Mouse (Mus musculus): Measurements from ENCODE around the gene Tfcp2l1. TPM values are rescaled to one million over a fixed set of nuclear protein-coding genes. Genes with fewer than 3 reads are reported as not detected.

Gene Tfcp2l1
- polyA plus RNA-seq, 1 experiment from 2014 or later: 0.14 TPM

- Histone ChIP-seq H3K4me1 (replicated peaks) (0 out of 2 replicates have a peak, but pooled peaks cover 3% of the 10 kb centered on the region), H3K27me3 (ENCODE audit: insufficient read depth, poor library complexity, severe bottlenecking) (no peaks in the 10 kb centered on the region), H3K9me3 (peaks cover 3% of the 10 kb centered on the region; the same call in 1 of the 2 replicates), H3K36me3 (no peaks in the 10 kb centered on the region), H3K27ac (no peak overlapping the region), H3K4me3 (no peak overlapping the region)
- DNase-seq (ENCODE audit: low spot score): no peak
- 84% methylated on average over 2 of the region's 2 CpGs for WGBS
Observed at GRCm38 (mm10) chr1:118719699-118720098, 92.0 kb downstream of the Tfcp2l1 start.

DNA sequence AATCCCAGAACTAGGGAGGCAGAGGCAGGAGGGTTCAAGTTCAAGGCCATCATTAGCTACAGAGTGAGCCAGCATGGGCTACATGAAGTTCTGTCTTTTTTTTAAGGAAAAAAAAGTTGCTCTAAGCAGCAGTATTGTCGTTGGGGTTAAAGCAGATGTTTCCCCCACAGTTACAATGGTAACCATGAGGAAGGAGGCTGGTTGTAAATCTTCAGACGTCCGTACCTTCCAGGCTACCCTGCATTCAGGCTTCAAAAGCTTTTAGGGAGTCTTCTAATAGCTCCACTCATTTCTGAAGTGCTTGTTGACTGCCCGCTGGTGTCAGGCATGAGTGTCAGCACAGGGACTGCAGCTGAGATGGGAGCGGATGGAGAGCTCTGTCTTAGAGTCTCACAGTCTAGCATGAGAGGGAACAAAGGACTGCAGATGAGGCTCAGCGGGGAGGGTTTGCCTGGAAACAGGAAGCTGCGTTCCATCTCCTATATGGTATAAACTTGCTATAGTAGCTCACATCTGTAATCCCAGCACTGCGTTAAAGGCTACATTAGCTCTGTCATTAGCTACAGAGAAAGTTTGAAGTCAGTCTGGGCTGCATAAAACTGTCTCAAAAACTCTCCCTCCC lies 92.8 kb downstream of the Tfcp2l1 start:
- Histone ChIP-seq H3K4me1 (replicated peaks) (0 out of 2 replicates have a peak, but pooled peaks cover 3% of the 10 kb centered on the region), H3K27ac (no peak overlapping the region; the same call in 1 of the 2 replicates), H3K27me3 (ENCODE audit: insufficient read depth, poor library complexity, severe bottlenecking) (no peaks in the 10 kb centered on the region), H3K9me3 (peaks cover 3% of the 10 kb centered on the region; the same call in 1 of the 2 replicates), H3K36me3 (no peaks in the 10 kb centered on the region), H3K4me3 (no peak overlapping the region)
- 60% methylated on average over 8 of the region's 8 CpGs for WGBS
- DNase-seq (ENCODE audit: low spot score): no peak

DNA sequence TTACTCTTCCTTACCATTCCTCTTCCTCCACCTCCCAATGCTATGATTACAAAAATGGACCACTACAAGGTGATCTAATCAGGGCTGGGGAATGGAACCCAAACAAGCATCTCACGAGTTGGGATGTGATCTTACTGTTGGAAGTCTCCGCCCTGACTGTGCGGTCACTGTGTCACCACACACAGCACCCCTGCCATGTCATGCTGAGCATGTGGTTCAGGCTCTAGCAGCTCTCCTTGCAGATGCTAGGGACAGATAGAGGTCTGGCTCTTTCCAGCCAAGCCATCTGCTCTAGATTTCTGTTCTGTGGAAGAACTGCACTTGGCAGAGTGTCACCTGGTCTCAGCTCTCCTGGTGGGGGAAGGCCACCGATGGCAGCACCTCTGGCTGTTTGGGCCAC lies 99.3 kb downstream of the Tfcp2l1 start:
- DNase-seq (ENCODE audit: low spot score): no peak
- no peak overlapping the region for H3K27ac ChIP-seq
- WGBS: 84% methylated on average over 4 of the region's 4 CpGs

GRCm38 (mm10) chr1:118728796-118729195 lies 101.1 kb downstream of the Tfcp2l1 start:
- H3K9me3 ChIP-seq: no peaks in the 10 kb centered on the region
- no peaks in the 10 kb centered on the region for H3K36me3 ChIP-seq
- H3K27me3 ChIP-seq (ENCODE audit: insufficient read depth, poor library complexity, severe bottlenecking): no peaks in the 10 kb centered on the region
- H3K4me1 ChIP-seq (replicated peaks): peaks cover 16% of the 10 kb centered on the region
- H3K4me3 ChIP-seq: no peak overlapping the region
- no peak for DNase-seq (ENCODE audit: low spot score)
- no peak overlapping the region for H3K27ac ChIP-seq

More for the DNA sequence above, 99.3 kb downstream of the Tfcp2l1 start:
- Histone ChIP-seq H3K4me3 (no peak overlapping the region), H3K9me3 (peaks cover under 1% of the 10 kb centered on the region; the same call in 1 of the 2 replicates), H3K27me3 (ENCODE audit: insufficient read depth, poor library complexity, severe bottlenecking) (no peaks in the 10 kb centered on the region), H3K36me3 (no peaks in the 10 kb centered on the region), H3K4me1 (replicated peaks) (peaks cover 16% of the 10 kb centered on the region)

Other genes with a start within 250 kb of the Tfcp2l1 start
- gene Clasp1, start 238.9 kb upstream of the Tfcp2l1 start, polyA plus RNA-seq (2016; fragmentation: Nextera tagmentation; extraction: Ambion mirVana): 95.3 and 97.6 TPM in 2 replicates

Data from hindbrain, embryonic 10.5 days (tissue).